Mouse (Mus musculus): ENCODE measurements around the gene Asb17. TPM values are rescaled to one million over a fixed set of nuclear protein-coding genes. Genes with fewer than 3 reads are reported as not detected.
A peak's percentile ranks its signal among the peaks of the same experiment; 100 is the strongest.
"Not testable (repeated sequence)": the region's sequence is repeated elsewhere in the genome, so short reads cannot be mapped to it uniquely, and the experiment has no call there.

Asb17 gene
- polyA plus RNA-seq, 1 experiment from 2014 or later, result not detected

DNA sequence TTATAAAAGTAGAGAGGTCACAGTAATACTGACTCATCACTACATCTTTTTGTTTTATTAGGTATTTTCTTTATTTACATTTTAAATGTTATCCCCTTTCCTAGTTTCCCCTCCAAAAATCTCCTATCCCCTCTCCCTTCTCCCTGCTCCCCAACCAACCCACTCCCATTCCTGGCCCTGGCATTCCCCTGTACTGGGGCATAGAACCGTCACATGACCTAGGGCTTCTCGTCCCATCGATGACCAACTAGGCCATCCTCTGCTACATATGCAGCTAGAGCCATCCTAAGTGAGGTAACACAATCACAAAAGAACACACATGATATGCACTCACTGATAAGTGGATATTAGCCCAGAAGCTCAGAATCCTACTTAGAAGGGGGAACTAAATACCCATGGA lies 14.2 kb upstream of the Asb17 start:
- not testable (repeated sequence) for H3K27ac ChIP-seq (ENCODE audit: low read depth, low read length); DNase-seq (ENCODE audit: low spot score); H3K4me1 ChIP-seq (ENCODE audit: control insufficient read depth, insufficient read depth, low read length); ATAC-seq; H3K36me3 ChIP-seq (ENCODE audit: control insufficient read depth, insufficient read depth, low read length); H3K9ac ChIP-seq (ENCODE audit: low read length); H3K27me3 ChIP-seq (replicated peaks; ENCODE audit: control insufficient read depth, insufficient read depth, low read length); H3K4me2 ChIP-seq (ENCODE audit: low read length); H3K9me3 ChIP-seq (replicated peaks; ENCODE audit: control insufficient read depth, low read length); H3K4me3 ChIP-seq (ENCODE audit: low read depth, low read length)
- WGBS, result 93% methylated on average over 3 of the region's 3 CpGs

DNA sequence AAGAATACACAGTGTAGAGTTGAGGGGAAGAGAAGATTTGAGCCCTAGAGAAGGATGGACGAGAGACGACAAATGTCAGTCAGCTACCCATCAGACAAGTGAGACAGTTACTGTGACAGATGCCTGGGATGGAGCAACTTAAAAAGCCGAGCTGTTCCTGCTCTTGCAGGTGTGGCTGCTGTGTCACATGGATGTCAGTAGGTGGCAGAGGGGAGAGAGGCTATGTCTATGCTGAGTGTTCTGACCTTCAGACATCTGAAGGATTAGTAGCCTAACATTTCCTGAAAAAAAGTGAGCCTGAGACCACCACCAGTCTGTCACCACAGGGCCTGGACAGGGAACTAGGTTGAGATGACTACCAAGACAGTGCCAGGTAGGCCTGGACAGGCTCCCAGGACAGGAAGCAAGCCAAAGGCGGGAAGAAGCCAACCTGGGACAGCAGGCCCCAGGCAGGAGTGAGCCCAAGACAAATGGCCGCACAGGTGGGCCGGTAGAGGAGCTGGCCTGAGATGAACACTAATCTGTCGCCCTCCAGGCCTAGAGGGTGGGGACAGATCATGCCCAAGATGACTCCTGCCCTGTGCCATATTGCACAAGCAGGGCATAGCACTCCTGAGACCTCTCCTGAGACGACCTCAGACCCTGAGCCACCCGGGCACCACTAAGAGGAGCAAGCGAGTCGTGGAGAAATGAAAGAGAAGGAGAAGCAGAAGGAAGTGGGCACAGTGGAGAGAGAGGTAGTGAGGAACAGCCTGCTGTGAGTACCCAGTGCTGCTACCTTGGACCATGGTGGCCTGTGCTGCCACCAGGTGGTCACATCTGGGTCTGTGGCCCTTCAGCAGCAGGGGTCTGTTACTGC lies 12.8 kb upstream of the Asb17 start:
- DNase-seq (ENCODE audit: low spot score), result no peak
- Histone ChIP-seq H3K4me2 (ENCODE audit: low read length) (no peak overlapping the region), H3K27ac (ENCODE audit: low read depth, low read length) (no peak overlapping the region), H3K9me3 (replicated peaks; ENCODE audit: control insufficient read depth, low read length) (no peaks in the 10 kb centered on the region), H3K36me3 (ENCODE audit: control insufficient read depth, insufficient read depth, low read length) (no peaks in the 10 kb centered on the region), H3K27me3 (replicated peaks; ENCODE audit: control insufficient read depth, insufficient read depth, low read length) (no peaks in the 10 kb centered on the region), H3K9ac (ENCODE audit: low read length) (no peak overlapping the region), H3K4me1 (ENCODE audit: control insufficient read depth, insufficient read depth, low read length) (no peaks in the 10 kb centered on the region), H3K4me3 (ENCODE audit: low read depth, low read length) (no peak overlapping the region)
- ATAC-seq, result peak; percentile 40; the same call in 1 of the 2 replicates
- WGBS, result 79% methylated on average over 11 of the region's 11 CpGs

GRCm38 (mm10) chr3:153831873-153832653 lies 11.9 kb upstream of the Asb17 start:
- Histone ChIP-seq H3K27me3 (replicated peaks; ENCODE audit: control insufficient read depth, insufficient read depth, low read length) (no peaks in the 10 kb centered on the region), H3K4me1 (ENCODE audit: control insufficient read depth, insufficient read depth, low read length) (no peaks in the 10 kb centered on the region), H3K9me3 (replicated peaks; ENCODE audit: control insufficient read depth, low read length) (no peaks in the 10 kb centered on the region), H3K27ac (ENCODE audit: low read depth, low read length) (no peak overlapping the region), H3K9ac (ENCODE audit: low read length) (no peak overlapping the region), H3K36me3 (ENCODE audit: control insufficient read depth, insufficient read depth, low read length) (no peaks in the 10 kb centered on the region), H3K4me3 (ENCODE audit: low read depth, low read length) (no peak overlapping the region), H3K4me2 (ENCODE audit: low read length) (no peak overlapping the region)
- 86% methylated on average over 4 of the region's 4 CpGs for WGBS
- no peak; the same call in 1 of the 2 replicates for ATAC-seq
- DNase-seq (ENCODE audit: low spot score), result no peak

DNA sequence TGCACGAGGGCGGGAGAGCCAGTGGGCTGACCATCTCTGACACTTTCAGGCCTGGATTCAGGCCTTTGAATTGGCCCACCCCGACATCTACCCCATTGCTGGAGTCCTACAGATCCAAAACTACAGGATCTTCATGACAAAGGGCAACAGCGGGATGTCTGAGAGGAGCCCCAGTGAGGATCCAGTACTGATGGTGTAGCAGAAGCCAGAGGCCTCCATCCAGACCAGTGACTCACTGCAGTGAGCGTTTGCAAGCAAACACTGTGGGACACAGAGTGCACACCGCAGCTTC lies 11.4 kb upstream of the Asb17 start:
- Histone ChIP-seq H3K9me3 (replicated peaks; ENCODE audit: control insufficient read depth, low read length) (no peaks in the 10 kb centered on the region), H3K36me3 (ENCODE audit: control insufficient read depth, insufficient read depth, low read length) (no peaks in the 10 kb centered on the region), H3K9ac (ENCODE audit: low read length) (no peak overlapping the region), H3K27ac (ENCODE audit: low read depth, low read length) (no peak overlapping the region), H3K4me2 (ENCODE audit: low read length) (no peak overlapping the region), H3K4me3 (ENCODE audit: low read depth, low read length) (no peak overlapping the region), H3K27me3 (replicated peaks; ENCODE audit: control insufficient read depth, insufficient read depth, low read length) (no peaks in the 10 kb centered on the region), H3K4me1 (ENCODE audit: control insufficient read depth, insufficient read depth, low read length) (no peaks in the 10 kb centered on the region)
- DNase-seq (ENCODE audit: low spot score) (no peak), ATAC-seq (no peak)
- 52% methylated on average over 6 of the region's 6 CpGs for WGBS

DNA sequence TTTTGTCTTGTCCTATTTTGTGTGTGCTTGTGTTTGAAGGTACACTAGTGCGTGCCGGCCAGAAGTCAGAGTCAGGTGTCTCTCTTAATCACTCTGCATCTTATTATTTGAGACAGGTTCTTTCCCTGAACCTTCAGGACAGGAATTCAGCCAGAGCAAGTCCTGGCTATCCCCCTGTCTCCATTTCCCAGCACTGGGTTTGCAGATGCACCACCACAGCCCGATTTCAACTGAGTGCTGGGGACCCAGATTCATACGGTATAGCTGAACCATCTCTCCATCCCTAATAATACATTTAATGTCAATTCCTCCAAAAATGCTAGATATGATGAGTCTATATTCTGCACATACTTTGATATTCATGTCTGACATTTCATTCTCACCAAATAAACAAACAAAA lies 9.9 kb upstream of the Asb17 start:
- Histone ChIP-seq H3K36me3 (ENCODE audit: control insufficient read depth, insufficient read depth, low read length) (no peaks in the 10 kb centered on the region), H3K9ac (ENCODE audit: low read length) (no peak overlapping the region), H3K4me2 (ENCODE audit: low read length) (no peak overlapping the region), H3K27me3 (replicated peaks; ENCODE audit: control insufficient read depth, insufficient read depth, low read length) (no peaks in the 10 kb centered on the region), H3K9me3 (replicated peaks; ENCODE audit: control insufficient read depth, low read length) (no peaks in the 10 kb centered on the region), H3K27ac (ENCODE audit: low read depth, low read length) (no peak overlapping the region), H3K4me3 (ENCODE audit: low read depth, low read length) (no peak overlapping the region), H3K4me1 (ENCODE audit: control insufficient read depth, insufficient read depth, low read length) (no peaks in the 10 kb centered on the region)
- 87% methylated on average over 4 of the region's 4 CpGs for WGBS
- ATAC-seq, result no peak
- no peak for DNase-seq (ENCODE audit: low spot score)

DNA sequence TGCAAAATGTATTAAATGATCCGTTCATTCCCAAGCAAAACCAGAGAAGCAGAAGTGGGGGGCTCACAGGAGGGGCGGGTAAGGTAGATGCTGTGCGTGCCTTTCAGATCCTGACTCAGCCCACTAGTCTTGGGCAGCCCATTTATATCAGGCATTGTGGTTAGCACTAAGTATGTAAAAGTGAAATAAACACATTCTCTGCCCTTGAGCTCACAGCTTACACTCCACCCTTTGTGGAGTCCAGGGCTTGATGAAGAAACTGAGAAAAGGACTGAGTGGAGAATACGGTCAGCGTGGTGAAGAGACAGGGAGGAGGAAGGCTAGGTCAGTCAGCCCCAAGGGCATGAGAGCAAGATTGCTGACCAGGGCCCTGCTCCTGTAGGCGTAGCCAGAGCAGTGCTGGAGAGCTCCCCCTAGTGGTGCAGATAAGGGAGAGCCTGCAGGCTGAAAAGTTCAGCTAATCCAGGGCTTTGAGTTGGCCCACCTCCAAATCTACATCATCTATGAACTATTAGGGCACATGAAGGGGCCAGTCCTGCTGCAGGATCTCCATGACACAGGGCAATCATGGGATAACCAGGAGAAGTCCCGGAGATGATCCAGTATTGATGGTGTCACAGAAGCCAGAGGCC lies 8.4 kb upstream of the Asb17 start:
- Histone ChIP-seq H3K9ac (ENCODE audit: low read length) (no peak overlapping the region), H3K4me1 (ENCODE audit: control insufficient read depth, insufficient read depth, low read length) (no peaks in the 10 kb centered on the region), H3K4me3 (ENCODE audit: low read depth, low read length) (no peak overlapping the region), H3K4me2 (ENCODE audit: low read length) (no peak overlapping the region), H3K27me3 (replicated peaks; ENCODE audit: control insufficient read depth, insufficient read depth, low read length) (no peaks in the 10 kb centered on the region), H3K27ac (ENCODE audit: low read depth, low read length) (no peak overlapping the region), H3K9me3 (replicated peaks; ENCODE audit: control insufficient read depth, low read length) (no peaks in the 10 kb centered on the region), H3K36me3 (ENCODE audit: control insufficient read depth, insufficient read depth, low read length) (no peaks in the 10 kb centered on the region)
- ATAC-seq (peak; percentile 48; the same call in 1 of the 2 replicates), DNase-seq (ENCODE audit: low spot score) (peak; percentile 71)
- 63% methylated on average over 7 of the region's 7 CpGs for WGBS

GRCm38 (mm10) chr3:153836316-153836715 lies 7.7 kb upstream of the Asb17 start:
- no peaks in the 10 kb centered on the region for H3K4me1 ChIP-seq (ENCODE audit: control insufficient read depth, insufficient read depth, low read length)
- no peak overlapping the region for H3K9ac ChIP-seq (ENCODE audit: low read length)
- H3K9me3 ChIP-seq (replicated peaks; ENCODE audit: control insufficient read depth, low read length), result no peaks in the 10 kb centered on the region
- H3K4me3 ChIP-seq (ENCODE audit: low read depth, low read length), result no peak overlapping the region
- H3K27me3 ChIP-seq (replicated peaks; ENCODE audit: control insufficient read depth, insufficient read depth, low read length), result no peaks in the 10 kb centered on the region
- no peak overlapping the region for H3K4me2 ChIP-seq (ENCODE audit: low read length)
- 83% methylated on average over 3 of the region's 3 CpGs for WGBS
- H3K27ac ChIP-seq (ENCODE audit: low read depth, low read length), result no peak overlapping the region
- no peak for DNase-seq (ENCODE audit: low spot score)
- no peaks in the 10 kb centered on the region for H3K36me3 ChIP-seq (ENCODE audit: control insufficient read depth, insufficient read depth, low read length)
- ATAC-seq, result no peak

GRCm38 (mm10) chr3:153837593-153837992 lies 6.4 kb upstream of the Asb17 start:
- DNase-seq (ENCODE audit: low spot score), result no peak
- ATAC-seq, result no peak
- H3K27ac ChIP-seq (ENCODE audit: low read depth, low read length), result no peak overlapping the region
- no peak overlapping the region for H3K4me2 ChIP-seq (ENCODE audit: low read length)
- H3K9ac ChIP-seq (ENCODE audit: low read length), result no peak overlapping the region
- 85% methylated on average over 4 of the region's 4 CpGs for WGBS
- no peaks in the 10 kb centered on the region for H3K4me1 ChIP-seq (ENCODE audit: control insufficient read depth, insufficient read depth, low read length)
- H3K4me3 ChIP-seq (ENCODE audit: low read depth, low read length), result no peak overlapping the region
- H3K9me3 ChIP-seq (replicated peaks; ENCODE audit: control insufficient read depth, low read length), result no peaks in the 10 kb centered on the region
- H3K36me3 ChIP-seq (ENCODE audit: control insufficient read depth, insufficient read depth, low read length), result no peaks in the 10 kb centered on the region
- no peaks in the 10 kb centered on the region for H3K27me3 ChIP-seq (replicated peaks; ENCODE audit: control insufficient read depth, insufficient read depth, low read length)

DNA sequence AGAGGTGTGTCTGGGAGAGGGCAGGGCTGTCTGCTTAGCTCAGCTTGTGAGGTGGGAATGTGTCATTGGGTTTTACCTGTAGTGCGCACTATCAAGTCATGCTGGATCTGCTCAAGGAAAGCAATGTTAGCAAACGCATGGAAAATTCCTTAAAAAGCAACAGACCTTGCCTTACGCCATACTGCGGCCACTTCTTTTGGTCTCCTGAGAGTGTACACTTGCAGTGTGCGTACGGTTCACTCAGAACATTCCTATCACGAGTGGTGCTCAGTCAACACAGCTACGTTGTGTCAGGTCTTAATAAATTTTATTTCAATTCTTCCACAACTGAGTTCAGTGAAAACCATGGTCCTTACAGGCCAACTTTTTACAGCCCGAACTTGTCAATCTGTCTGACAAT lies 748 bp downstream of the Asb17 start:
- Histone ChIP-seq H3K4me2 (ENCODE audit: low read length) (no peak overlapping the region), H3K4me3 (ENCODE audit: low read depth, low read length) (no peak overlapping the region), H3K4me1 (ENCODE audit: control insufficient read depth, insufficient read depth, low read length) (no peaks in the 10 kb centered on the region), H3K27me3 (replicated peaks; ENCODE audit: control insufficient read depth, insufficient read depth, low read length) (no peaks in the 10 kb centered on the region), H3K36me3 (ENCODE audit: control insufficient read depth, insufficient read depth, low read length) (no peaks in the 10 kb centered on the region), H3K9ac (ENCODE audit: low read length) (no peak overlapping the region), H3K27ac (ENCODE audit: low read depth, low read length) (no peak overlapping the region), H3K9me3 (replicated peaks; ENCODE audit: control insufficient read depth, low read length) (no peaks in the 10 kb centered on the region)
- ATAC-seq (no peak), DNase-seq (ENCODE audit: low spot score) (no peak)
- WGBS, result 96% methylated on average over 9 of the region's 9 CpGs
